Mouse (Mus musculus): ENCODE measurements around the gene Gpr173.

Gene Gpr173

GRCm38 (mm10) chrX:152306224-152306623, 62.3 kb downstream of the Gpr173 start:
- no peak for DNase-seq (ENCODE audit: low read depth, low spot score)
